Mouse (Mus musculus) bone marrow, adult 2 months (tissue): ENCODE measurements around the gene Heatr5a.

Source experiments
- CTCF ChIP-seq: fragments of 200-500 bp; IDR thresholded peaks from 2 replicates; pipeline ENCODE4 v1.5.1; 2011; ENCODE audit warnings: low read length, control low read depth; ENCODE audit not compliant: control insufficient read depth, insufficient read depth
- POLR2A ChIP-seq: fragments of 200-500 bp; IDR thresholded peaks from 2 replicates; pipeline ENCODE4 v1.6.1; 2011; ENCODE audit warnings: low read depth, mild to moderate bottlenecking, control low read depth, low read length, borderline replicate concordance; ENCODE audit not compliant: control insufficient read depth

- no peak for TF ChIP-seq POLR2A
- TF ChIP-seq CTCF, result no peak
These were observed 53.9 kb downstream of the Heatr5a start for GRCm38 (mm10) chr12:51917191-51917590.
